Mouse (Mus musculus) testis, adult 2 months (tissue): ENCODE data around the gene Cog4.

Experiments used
- CTCF ChIP-seq: fragments of 200-500 bp; IDR thresholded peaks from 2 replicates; pipeline ENCODE4 v1.5.1; 2012; ENCODE audit warnings: low read depth, mild to moderate bottlenecking, inconsistent platforms, low read length, moderate library complexity; ENCODE audit not compliant: control insufficient read depth, insufficient read depth, insufficient replicate concordance
- POLR2A ChIP-seq: fragments of 200-500 bp; IDR thresholded peaks from 2 replicates; pipeline ENCODE4 v1.6.1; 2012; ENCODE audit warnings: low read depth, mild to moderate bottlenecking, inconsistent platforms, low read length, moderate library complexity; ENCODE audit not compliant: control insufficient read depth

DNA sequence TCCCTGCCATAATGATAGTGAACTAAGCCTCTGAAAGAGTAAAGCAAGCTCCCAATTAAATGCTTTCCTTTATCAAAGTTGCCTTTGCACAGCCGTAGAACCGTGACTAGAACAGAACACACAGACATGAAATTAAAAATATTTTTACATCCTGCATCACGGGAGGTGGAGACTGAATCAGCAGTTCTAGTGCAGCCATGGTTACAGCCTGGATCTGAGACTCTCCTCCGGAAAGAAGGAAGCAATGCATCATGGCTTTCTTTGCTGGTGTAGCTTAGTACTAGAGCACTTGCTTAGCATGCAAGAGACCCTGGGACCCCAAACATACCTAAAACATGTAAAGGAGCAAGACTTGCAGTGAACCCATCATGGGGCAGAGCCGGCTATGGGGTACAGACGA is 59.0 kb downstream of the Cog4 start:
- TF ChIP-seq CTCF (no peak), POLR2A (no peak)
